Mouse (Mus musculus): ENCODE data around the gene Clec4a4.
"Not testable (repeated sequence)": the region's sequence is repeated elsewhere in the genome, so short reads cannot be mapped to it uniquely, and the experiment has no call there.

The Clec4a4 gene

DNA sequence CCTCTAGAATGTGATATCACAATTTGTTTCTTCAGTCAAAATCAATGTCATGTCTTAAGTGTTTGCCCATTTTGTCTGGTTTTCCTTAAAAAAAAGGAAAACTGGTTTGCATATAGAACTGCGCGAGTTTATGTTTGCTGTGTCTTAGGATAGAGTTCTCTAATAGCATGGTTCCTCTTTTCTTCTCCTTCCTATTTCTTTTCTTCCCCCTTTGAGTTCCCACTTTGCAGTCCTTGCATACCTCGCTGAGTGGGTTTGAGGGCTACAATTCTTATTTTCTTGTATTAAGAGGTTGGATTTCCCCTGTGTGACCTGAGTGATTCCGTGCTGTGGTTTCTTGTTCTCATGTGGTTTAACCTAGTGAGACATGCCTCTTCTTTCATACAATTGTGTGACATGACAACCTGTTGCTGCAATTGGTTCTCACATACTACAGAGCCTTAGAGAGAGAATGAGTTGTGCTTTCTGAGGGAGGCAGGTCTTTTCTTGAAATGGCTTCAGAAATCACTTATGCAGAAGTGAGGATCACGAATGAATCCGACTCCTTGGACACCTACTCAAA, at the start of gene Clec4a4:
TSS of gene Clec4a4 (plus strand) at position 492 of the 562 bp plus-strand sequence.
- DNase-seq, result no peak

DNA sequence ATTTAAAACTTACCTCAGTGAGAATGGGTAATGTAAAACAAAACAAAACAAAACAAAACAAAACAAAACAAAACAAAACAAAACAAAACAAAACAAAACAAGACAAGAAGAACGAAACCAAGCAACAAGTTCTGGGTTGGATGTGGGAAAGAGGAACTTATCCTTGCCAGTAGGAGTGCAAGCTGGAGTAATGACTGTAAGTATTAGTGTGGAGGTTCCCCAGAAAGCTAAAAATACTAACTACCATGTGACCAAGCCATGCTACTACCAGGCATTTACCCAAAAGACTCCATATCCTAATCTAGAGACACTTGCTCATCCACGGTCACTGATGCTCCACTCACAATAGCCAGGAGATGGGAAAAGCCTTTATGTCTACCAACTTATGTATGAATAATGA, 43.4 kb upstream of the Clec4a4 start:
- DNase-seq, result no peak

DNA sequence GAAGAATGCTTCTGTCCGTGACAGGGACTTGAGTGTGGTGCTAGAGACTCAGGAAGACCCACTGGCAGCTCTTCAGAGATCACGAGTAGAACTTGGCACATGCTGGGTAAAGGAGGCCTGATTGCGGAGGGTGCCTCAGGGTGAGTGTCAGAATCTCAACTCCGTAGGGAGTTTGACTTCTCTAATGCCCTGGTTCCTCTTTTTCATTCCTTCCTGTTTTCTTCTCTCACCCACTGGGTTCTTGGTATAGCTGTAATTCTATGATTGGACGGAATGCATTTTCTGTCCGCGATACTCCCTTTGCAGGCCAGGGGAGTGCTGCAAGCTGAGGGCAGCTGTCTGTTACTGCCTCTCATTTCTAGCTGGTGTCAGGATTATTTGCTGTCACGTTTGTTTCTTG, 37.8 kb upstream of the Clec4a4 start, which contains the start of gene Clec4a3:
TSS of gene Clec4a3 (plus strand) at position 115 of the 400 bp plus-strand sequence.
- no peak for DNase-seq

DNA sequence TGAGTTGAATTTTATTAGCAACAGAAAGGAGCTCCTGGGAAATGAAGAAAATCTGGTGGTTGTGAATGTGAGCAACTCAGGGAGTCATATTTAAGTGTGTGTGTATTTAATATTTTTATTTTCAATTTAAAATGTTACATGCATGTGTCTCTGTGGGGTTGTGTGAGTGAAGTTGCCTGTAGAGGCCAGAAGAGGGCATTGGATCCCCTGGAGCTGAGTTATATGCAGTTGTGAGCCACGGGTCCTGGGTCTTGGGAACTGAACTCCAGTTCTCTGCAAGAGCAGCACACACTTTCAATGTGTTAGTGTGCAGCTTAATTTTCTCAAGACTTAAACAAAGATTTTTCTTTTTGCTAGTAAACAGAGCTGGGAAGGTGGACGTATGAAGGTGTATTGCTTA, 25.6 kb upstream of the Clec4a4 start:
- DNase-seq, result no peak

DNA sequence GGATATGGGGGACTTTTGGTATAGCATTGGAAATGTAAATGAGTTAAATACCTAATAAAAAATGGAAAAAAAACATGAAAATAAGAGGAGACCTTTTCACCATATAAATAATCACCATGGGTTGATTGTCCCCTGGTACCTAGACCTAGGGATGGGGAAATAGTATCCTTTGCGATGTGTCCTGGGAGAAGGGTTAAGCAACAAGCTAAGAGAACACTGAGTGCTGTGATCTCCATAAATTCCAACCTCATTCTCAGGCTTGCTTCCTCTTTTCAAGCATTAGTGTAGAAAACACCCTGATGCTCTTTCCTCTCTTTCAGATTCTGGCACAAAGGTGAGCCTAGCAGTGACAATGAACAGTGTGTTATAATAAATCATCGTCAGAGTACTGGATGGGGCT, 21.1 kb upstream of the Clec4a4 start:
- no peak for DNase-seq

DNA sequence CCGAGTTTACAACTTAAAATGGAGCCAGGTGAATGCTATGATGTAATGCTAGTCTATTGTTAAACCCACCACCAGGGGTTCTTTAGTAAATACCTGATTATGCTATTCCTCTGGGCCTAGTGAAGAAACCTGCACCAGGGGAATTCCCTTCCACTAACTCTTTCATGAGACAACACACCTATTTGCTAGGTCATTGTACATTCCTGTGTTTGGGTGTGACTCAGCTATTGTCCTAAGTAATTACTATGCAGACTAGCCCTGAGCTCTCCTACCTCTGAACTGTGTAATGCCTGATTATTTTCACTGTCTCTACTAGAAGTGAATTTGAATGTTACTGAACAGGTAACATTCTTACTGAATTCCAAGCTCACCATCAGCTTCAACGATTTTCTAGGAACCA, 14.5 kb downstream of the Clec4a4 start:
- DNase-seq, result not testable (repeated sequence)

DNA sequence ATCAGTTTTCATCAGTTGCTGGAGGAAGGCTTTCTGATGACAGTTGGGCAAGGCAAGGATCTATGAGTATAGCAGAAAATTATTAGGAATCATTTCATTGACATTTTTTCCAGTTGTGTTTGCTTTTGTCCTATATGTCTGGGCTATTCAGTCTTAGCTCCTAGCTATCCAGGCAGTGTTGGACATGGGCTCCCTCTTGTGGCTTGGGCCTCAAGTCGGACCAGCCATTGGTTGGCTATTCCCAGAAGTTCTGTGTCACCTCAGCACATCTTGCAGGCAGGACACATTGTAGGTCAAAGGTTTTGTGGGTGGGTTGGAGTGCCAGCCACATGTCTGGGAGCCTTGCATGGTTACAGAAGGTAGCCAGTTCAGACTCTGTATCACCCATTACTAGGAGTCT, 15.4 kb downstream of the Clec4a4 start:
- no peak for DNase-seq

DNA sequence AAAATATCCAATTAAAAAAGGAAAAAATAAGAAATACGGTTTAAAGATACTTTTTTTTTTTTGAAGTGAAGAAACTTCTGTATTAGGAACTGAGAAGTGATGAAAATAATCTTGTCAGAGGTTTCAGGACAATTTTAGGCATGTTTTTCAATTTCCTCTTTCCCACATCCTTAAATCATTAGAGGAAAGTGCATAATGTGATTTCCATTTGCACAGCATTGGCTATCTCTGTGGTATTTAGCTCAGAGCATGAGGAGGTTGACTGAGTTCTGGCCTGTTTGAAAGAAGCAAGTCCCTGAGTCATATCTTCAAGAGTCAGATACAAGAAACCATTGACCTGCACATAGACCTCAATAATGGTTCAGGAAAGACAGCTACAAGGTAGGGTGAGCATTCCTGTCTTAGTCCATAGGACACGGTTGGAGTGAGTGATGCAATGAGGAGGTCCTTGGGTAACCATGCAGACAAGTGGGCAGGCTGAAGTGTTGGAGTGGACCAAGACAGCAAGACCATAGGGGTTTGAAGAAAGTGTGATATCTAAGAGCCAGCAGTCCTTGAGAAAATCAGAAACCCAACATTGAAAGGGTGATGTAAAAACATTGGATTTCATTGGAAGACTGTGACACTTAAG, 59.7 kb downstream of the Clec4a4 start, which contains the start of gene Clec4b1:
TSS of gene Clec4b1 (plus strand) at position 221 of the 631 bp plus-strand sequence.
- DNase-seq, result no peak

Measured in right cerebral cortex, postnatal 4 days (tissue).